Mouse (Mus musculus) layer of hippocampus, adult 11-12 months (tissue): ENCODE results near the gene Fos.

ENCODE experiments used
- DNase-seq: peaks from one replicate; pipeline ENCODE4 v3.0.0; 2022; ENCODE audit warnings: low spot score

Fos gene

GRCm38 (mm10) chr12:85461913-85462663, 11.6 kb upstream of the Fos start:
- no peak for DNase-seq

- DNase-seq = no peak
These were observed 10.9 kb upstream of the Fos start for GRCm38 (mm10) chr12:85462802-85463201.

GRCm38 (mm10) chr12:85464431-85464830, 9.3 kb upstream of the Fos start:
- DNase-seq = no peak

DNA sequence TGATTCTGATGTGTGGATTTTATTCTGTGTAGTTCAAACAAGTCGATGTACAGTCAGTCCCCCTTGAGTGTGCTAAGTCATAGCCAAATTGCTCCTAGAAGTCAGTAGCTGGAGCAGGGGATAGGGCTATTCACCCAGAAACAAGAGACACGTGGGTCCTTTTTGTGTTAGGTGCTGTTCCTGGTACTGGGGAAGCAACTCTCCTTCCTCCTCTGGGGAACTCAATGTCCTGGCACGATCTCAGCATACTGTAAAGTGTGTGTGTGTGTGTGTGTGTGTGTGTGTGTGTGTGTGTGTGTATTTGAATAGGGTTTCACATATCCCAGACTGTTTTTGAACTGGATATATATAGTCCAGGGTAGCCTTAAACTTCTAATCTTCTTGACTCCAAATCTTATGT, 8.8 kb upstream of the Fos start:
- DNase-seq = no peak

- DNase-seq = peak; percentile 69
These were observed 5.8 kb upstream of the Fos start for GRCm38 (mm10) chr12:85467854-85468253.

GRCm38 (mm10) chr12:85468666-85469065, 5.0 kb upstream of the Fos start:
- DNase-seq = peak; percentile 52

- peak; percentile 61 for DNase-seq
These were observed 1.6 kb upstream of the Fos start for GRCm38 (mm10) chr12:85471920-85472655.

GRCm38 (mm10) chr12:85472656-85473410, 857 bp upstream of the Fos start:
- DNase-seq = no peak

DNA sequence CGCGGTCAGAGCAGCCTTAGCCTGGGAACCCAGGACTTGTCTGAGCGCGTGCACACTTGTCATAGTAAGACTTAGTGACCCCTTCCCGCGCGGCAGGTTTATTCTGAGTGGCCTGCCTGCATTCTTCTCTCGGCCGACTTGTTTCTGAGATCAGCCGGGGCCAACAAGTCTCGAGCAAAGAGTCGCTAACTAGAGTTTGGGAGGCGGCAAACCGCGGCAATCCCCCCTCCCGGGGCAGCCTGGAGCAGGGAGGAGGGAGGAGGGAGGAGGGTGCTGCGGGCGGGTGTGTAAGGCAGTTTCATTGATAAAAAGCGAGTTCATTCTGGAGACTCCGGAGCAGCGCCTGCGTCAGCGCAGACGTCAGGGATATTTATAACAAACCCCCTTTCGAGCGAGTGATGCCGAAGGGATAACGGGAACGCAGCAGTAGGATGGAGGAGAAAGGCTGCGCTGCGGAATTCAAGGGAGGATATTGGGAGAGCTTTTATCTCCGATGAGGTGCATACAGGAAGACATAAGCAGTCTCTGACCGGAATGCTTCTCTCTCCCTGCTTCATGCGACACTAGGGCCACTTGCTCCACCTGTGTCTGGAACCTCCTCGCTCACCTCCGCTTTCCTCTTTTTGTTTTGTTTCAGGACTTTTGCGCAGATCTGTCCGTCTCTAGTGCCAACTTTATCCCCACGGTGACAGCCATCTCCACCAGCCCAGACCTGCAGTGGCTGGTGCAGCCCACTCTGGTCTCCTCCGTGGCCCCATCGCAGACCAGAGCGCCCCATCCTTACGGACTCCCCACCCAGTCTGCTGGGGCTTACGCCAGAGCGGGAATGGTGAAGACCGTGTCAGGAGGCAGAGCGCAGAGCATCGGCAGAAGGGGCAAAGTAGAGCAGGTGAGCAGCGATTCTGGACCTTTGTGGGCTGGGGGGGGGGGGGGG, 875 bp downstream of the Fos start:
- DNase-seq = peak; percentile 65

- DNase-seq = no peak
These were observed 1.7 kb downstream of the Fos start for GRCm38 (mm10) chr12:85475232-85475919.

- no peak for DNase-seq
These were observed 2.5 kb downstream of the Fos start for GRCm38 (mm10) chr12:85475920-85476828.

GRCm38 (mm10) chr12:85477219-85477618, 3.5 kb downstream of the Fos start:
- DNase-seq = no peak

GRCm38 (mm10) chr12:85477804-85478203, 4.1 kb downstream of the Fos start:
- no peak for DNase-seq

DNA sequence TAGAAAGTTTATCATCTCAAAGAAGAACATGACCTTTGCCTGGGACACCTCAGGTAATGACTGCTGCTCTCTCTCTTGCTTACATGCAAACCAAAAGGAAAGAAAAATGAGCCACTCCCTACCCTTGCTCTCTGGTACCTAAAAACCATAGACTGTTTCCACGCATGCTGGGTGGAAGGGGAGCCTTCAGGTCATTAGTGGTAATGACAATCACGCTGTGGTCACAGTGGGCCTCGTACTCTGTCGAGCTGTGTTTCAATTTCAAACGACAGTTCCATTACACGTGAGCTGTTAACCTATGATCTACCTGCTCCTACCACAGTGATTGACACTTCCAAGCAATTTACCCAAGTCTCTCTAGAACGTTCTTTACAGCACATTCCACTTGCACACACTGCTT, 5.0 kb downstream of the Fos start:
- no peak for DNase-seq

GRCm38 (mm10) chr12:85479190-85479589, 5.5 kb downstream of the Fos start:
- no peak for DNase-seq

- no peak for DNase-seq
These were observed 9.5 kb downstream of the Fos start for GRCm38 (mm10) chr12:85483155-85483554.

- DNase-seq = no peak
These were observed 11.0 kb downstream of the Fos start for GRCm38 (mm10) chr12:85484655-85485054.

DNA sequence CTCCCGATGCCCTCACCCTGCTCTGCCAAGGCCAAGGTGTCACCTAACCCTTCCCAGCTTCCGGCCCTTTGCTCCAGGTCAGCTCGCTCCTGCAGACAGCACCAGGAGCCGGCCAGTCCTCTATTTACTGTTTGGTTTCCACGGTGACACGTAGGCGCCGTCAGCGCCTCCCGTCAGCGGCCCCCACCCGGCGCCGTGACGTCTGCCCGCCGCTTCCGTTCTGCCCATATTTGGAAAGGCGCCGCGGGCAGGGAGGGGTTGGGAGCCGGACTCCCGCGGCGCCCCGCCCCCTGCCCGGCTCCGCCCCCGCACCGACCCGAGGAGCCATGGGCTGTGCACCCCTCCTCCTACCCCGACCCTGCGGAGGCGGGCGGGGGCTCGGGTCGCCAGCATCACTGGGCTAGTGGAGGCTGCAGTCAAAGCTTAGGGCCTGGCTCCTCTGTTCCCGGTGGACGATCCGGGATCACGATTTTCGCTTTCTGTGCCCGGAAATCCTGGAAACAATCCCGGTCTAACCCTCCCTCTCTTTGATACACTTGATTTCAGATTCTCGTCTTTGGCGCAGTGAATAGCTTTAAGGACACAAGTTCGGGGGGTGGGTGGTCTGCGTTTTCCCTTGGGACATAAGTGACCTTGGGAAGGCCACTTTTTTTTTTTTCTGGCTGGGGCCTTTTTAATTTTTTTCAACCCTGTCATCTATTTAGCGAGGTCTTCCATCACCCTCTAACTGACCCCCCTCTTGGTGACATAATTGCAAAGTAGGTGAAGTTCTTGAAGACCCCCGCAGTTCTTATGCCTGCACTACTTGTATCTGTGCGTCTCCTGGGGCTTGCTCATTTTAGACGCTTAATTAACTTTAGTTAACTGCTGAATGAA, 12.4 kb downstream of the Fos start:
- DNase-seq = peak; percentile 94

DNA sequence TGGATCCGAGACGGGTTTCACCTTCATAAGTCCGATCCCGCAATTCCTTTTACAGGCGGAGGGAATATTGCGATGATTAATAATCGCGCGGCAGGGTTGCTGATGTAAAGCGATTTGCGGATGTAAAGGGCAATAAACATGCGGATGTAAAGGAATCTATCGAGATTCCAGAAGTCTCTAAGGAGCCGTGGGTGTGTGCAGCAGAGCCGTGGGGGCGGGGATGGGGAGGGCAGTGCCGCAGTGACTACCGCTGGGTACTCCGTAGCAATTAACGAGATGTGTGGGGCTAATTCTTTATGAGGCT, 13.0 kb downstream of the Fos start:
- no peak for DNase-seq
